Mouse (Mus musculus) lung, postnatal 0 days (tissue): Measurements from ENCODE around the gene Acot1. TPM values are rescaled to one million over a fixed set of nuclear protein-coding genes. Genes with fewer than 3 reads are reported as not detected.

Experiments used
- ATAC-seq: fragments of 200-750 bp; cut with Nextera tagmentation; 2 replicates; pipeline ENCODE4 v1.8.0; 2017; ENCODE audit warnings: moderate library complexity
- DNase-seq: peaks from one replicate; pipeline ENCODE4 v3.0.0-alpha.2; 2016; ENCODE audit warnings: low spot score
- H3K27ac ChIP-seq: fragments of 300-500 bp; sonication (generic); 2 replicates; pipeline ENCODE4 v1.5.1; 2014; ENCODE audit warnings: antibody characterized with exemption, mild to moderate bottlenecking, low read length, mixed read lengths
- H3K27me3 ChIP-seq: fragments of 300-500 bp; sonication (generic); replicated peaks from 2 replicates; pipeline ENCODE4 v1.6.1; 2014; ENCODE audit warnings: low read length, mixed read lengths; ENCODE audit not compliant: insufficient read depth
- H3K36me3 ChIP-seq: fragments of 300-500 bp; sonication (generic); 2 replicates; pipeline ENCODE4 v1.6.1; 2014; ENCODE audit warnings: low read length, mixed read lengths; ENCODE audit not compliant: insufficient read depth
- H3K4me1 ChIP-seq: fragments of 300-500 bp; sonication (generic); 2 replicates; pipeline ENCODE4 v1.6.1; 2014; ENCODE audit warnings: antibody characterized with exemption, low read depth, low read length, mixed read lengths; ENCODE audit not compliant: insufficient read depth
- H3K4me2 ChIP-seq: fragments of 300-500 bp; sonication (generic); replicated peaks from 2 replicates; pipeline ENCODE4 v1.6.1; 2014; ENCODE audit warnings: low read depth, mild to moderate bottlenecking, low read length, moderate library complexity, mixed read lengths
- H3K4me3 ChIP-seq: fragments of 300-500 bp; sonication (generic); 2 replicates; pipeline ENCODE4 v1.5.1; 2014; ENCODE audit warnings: low read depth, low read length
- H3K9ac ChIP-seq: fragments of 300-500 bp; sonication (generic); replicated peaks from 2 replicates; pipeline ENCODE4 v1.6.1; 2014; ENCODE audit warnings: low read depth, mild to moderate bottlenecking
- H3K9me3 ChIP-seq: fragments of 300-500 bp; sonication (generic); 2 replicates; pipeline ENCODE4 v1.6.1; 2016; ENCODE audit warnings: low read length, mixed read lengths
- CTCF ChIP-seq: IDR thresholded peaks from 2 replicates; pipeline ENCODE4 v1.5.1; 2016; ENCODE audit warnings: antibody characterized with exemption, mild to moderate bottlenecking
- EP300 ChIP-seq: IDR thresholded peaks from 2 replicates; pipeline ENCODE4 v1.6.1; 2016; ENCODE audit warnings: antibody characterized with exemption, mild to moderate bottlenecking, control low read depth
- WGBS: fragments of 180-500 bp; shearing (Covaris S2); extraction: QIAGEN DNeasy Blood & Tissue Kit; methylation state at CpG from one replicate; pipeline ENCODE4 v1.1.7; 2014; 5-methylcytosine and 5-hydroxymethylcytosine counted together
- polyA plus RNA-seq: library from polyadenylated mRNA; unstranded; fragments of >200 nt; fragmentation: Nextera tagmentation; extraction: Ambion mirVana; gene quantifications from 2 replicates; pipeline ENCODE4 v1.2.1, GENCODE M21; 2015

The Acot1 gene
- polyA plus RNA-seq, 1 experiment from 2014 or later: 164 TPM

- Histone ChIP-seq H3K36me3 (no peaks in the 10 kb centered on the region), H3K9me3 (no peaks in the 10 kb centered on the region), H3K4me3 (peak overlapping the region; percentile 30; the same call in 1 of the 2 replicates), H3K27ac (no peak overlapping the region), H3K4me1 (no peaks in the 10 kb centered on the region), H3K27me3 (0 out of 2 replicates have a peak, but pooled peaks cover 6% of the 10 kb centered on the region), H3K4me2 (peak overlapping the region; percentile 62), H3K9ac (no peak overlapping the region)
- ATAC-seq: no peak
- WGBS: 2% methylated on average over 29 of the region's 46 CpGs
- TF ChIP-seq EP300: no peak
- peak; percentile 36 for TF ChIP-seq CTCF
- peak; percentile 54 for DNase-seq
These were observed 44.5 kb downstream of the Acot1 start for GRCm38 (mm10) chr12:84053679-84054391.

GRCm38 (mm10) chr12:84060946-84061345 is 51.7 kb downstream of the Acot1 start:
- no peak overlapping the region for H3K27ac ChIP-seq
- H3K36me3 ChIP-seq: no peaks in the 10 kb centered on the region
- H3K4me1 ChIP-seq: no peaks in the 10 kb centered on the region
- H3K27me3 ChIP-seq: no peaks in the 10 kb centered on the region
- H3K9ac ChIP-seq: no peak overlapping the region
- DNase-seq (peak; percentile 69), ATAC-seq (no peak)
- TF ChIP-seq EP300: no peak
- TF ChIP-seq CTCF: peak; percentile 69
- H3K9me3 ChIP-seq: no peaks in the 10 kb centered on the region
- no peak overlapping the region for H3K4me2 ChIP-seq
- no peak overlapping the region for H3K4me3 ChIP-seq
- WGBS: 25% methylated on average over 2 of the region's 2 CpGs

GRCm38 (mm10) chr12:84062336-84062735 is 53.0 kb downstream of the Acot1 start:
- WGBS: 92% methylated on average over 20 of the region's 20 CpGs

GRCm38 (mm10) chr12:84063228-84063627 is 53.9 kb downstream of the Acot1 start:
- Histone ChIP-seq H3K4me3 (no peak overlapping the region), H3K4me1 (no peaks in the 10 kb centered on the region), H3K27me3 (0 out of 2 replicates have a peak, but pooled peaks cover under 1% of the 10 kb centered on the region), H3K36me3 (no peaks in the 10 kb centered on the region), H3K9me3 (no peaks in the 10 kb centered on the region), H3K9ac (no peak overlapping the region), H3K27ac (no peak overlapping the region), H3K4me2 (no peak overlapping the region)
- ATAC-seq (no peak), DNase-seq (no peak)
- WGBS: 73% methylated on average over 5 of the region's 5 CpGs
- TF ChIP-seq CTCF (peak; percentile 50), EP300 (no peak)

More at GRCm38 (mm10) chr12:84062336-84062735, 53.0 kb downstream of the Acot1 start:
- H3K9me3 ChIP-seq: no peaks in the 10 kb centered on the region
- no peaks in the 10 kb centered on the region for H3K4me1 ChIP-seq
- H3K4me3 ChIP-seq: no peak overlapping the region
- ATAC-seq: no peak
- no peaks in the 10 kb centered on the region for H3K27me3 ChIP-seq
- TF ChIP-seq CTCF (no peak), EP300 (no peak)
- DNase-seq: no peak
- no peak overlapping the region for H3K9ac ChIP-seq
- no peaks in the 10 kb centered on the region for H3K36me3 ChIP-seq
- no peak overlapping the region for H3K4me2 ChIP-seq
- no peak overlapping the region for H3K27ac ChIP-seq

GRCm38 (mm10) chr12:84063833-84064232 is 54.5 kb downstream of the Acot1 start:
- Histone ChIP-seq H3K27ac (no peak overlapping the region), H3K4me2 (no peak overlapping the region), H3K36me3 (no peaks in the 10 kb centered on the region), H3K4me3 (no peak overlapping the region), H3K4me1 (no peaks in the 10 kb centered on the region), H3K27me3 (0 out of 2 replicates have a peak, but pooled peaks cover 5% of the 10 kb centered on the region), H3K9me3 (no peaks in the 10 kb centered on the region), H3K9ac (no peak overlapping the region)
- WGBS: 66% methylated on average over 2 of the region's 2 CpGs
- DNase-seq (no peak), ATAC-seq (no peak)
- no peak for TF ChIP-seq EP300
- TF ChIP-seq CTCF: no peak

GRCm38 (mm10) chr12:84064621-84065020 is 55.3 kb downstream of the Acot1 start:
- 72% methylated on average over 8 of the region's 8 CpGs for WGBS
- Histone ChIP-seq H3K9me3 (no peaks in the 10 kb centered on the region), H3K27ac (no peak overlapping the region), H3K4me1 (no peaks in the 10 kb centered on the region), H3K9ac (no peak overlapping the region), H3K36me3 (no peaks in the 10 kb centered on the region), H3K4me2 (no peak overlapping the region), H3K4me3 (no peak overlapping the region), H3K27me3 (0 out of 2 replicates have a peak, but pooled peaks cover 8% of the 10 kb centered on the region)
- TF ChIP-seq EP300 (no peak), CTCF (no peak)
- ATAC-seq (no peak), DNase-seq (no peak)
